Mouse (Mus musculus) thymus, adult 2 months (tissue): Measurements from ENCODE around the gene Bmpr2.

Experiments
- CTCF ChIP-seq: fragments of 200-500 bp; IDR thresholded peaks from 2 replicates; pipeline ENCODE4 v1.5.1; 2012; ENCODE audit warnings: mild to moderate bottlenecking, control low read depth, low read length, moderate library complexity, borderline replicate concordance; ENCODE audit not compliant: control insufficient read depth, poor library complexity, insufficient read depth; ENCODE audit errors: extremely low read depth
- POLR2A ChIP-seq: fragments of 200-500 bp; IDR thresholded peaks from 2 replicates; pipeline ENCODE4 v1.6.1; 2012; ENCODE audit warnings: mild to moderate bottlenecking, low read length, control low read depth, moderate library complexity; ENCODE audit not compliant: control insufficient read depth, poor library complexity, insufficient read depth; ENCODE audit errors: extremely low read depth

GRCm38 (mm10) chr1:59901082-59901876 is 138.1 kb downstream of the Bmpr2 start:
- TF ChIP-seq CTCF (no peak), POLR2A (no peak)
